Mouse (Mus musculus) heart, postnatal 0 days (tissue): Measurements from ENCODE around the gene Kcnj12. TPM values are rescaled to one million over a fixed set of nuclear protein-coding genes. Genes with fewer than 3 reads are reported as not detected.

Experiments
- ATAC-seq: fragments of 200-750 bp; cut with Nextera tagmentation; 2 replicates; pipeline ENCODE4 v1.8.0; 2017; ENCODE audit warnings: low read depth, moderate number of reproducible peaks, moderate library complexity; ENCODE audit not compliant: insufficient read depth
- DNase-seq: peaks from one replicate; pipeline ENCODE4 v3.0.0-alpha.2; 2016; ENCODE audit warnings: low spot score
- H3K27ac ChIP-seq: fragments of 300-500 bp; sonication (generic); 2 replicates; pipeline ENCODE4 v1.5.1; 2014; ENCODE audit warnings: low read depth, mild to moderate bottlenecking
- H3K27me3 ChIP-seq: fragments of 300-500 bp; sonication (generic); 2 replicates; pipeline ENCODE4 v1.6.1; 2014; ENCODE audit warnings: low read length, mixed read lengths; ENCODE audit not compliant: control insufficient read depth, insufficient read depth
- H3K36me3 ChIP-seq: fragments of 300-500 bp; sonication (generic); replicated peaks from 2 replicates; pipeline ENCODE4 v1.6.1; 2014; ENCODE audit warnings: low read length, mixed read lengths; ENCODE audit not compliant: control insufficient read depth, insufficient read depth
- H3K4me1 ChIP-seq: fragments of 300-500 bp; sonication (generic); 2 replicates; pipeline ENCODE4 v1.6.1; 2014; ENCODE audit warnings: antibody characterized with exemption; ENCODE audit not compliant: control insufficient read depth, insufficient read depth
- H3K4me2 ChIP-seq: fragments of 300-500 bp; sonication (generic); 2 replicates; pipeline ENCODE4 v1.6.1; 2014; ENCODE audit warnings: low read depth, mild to moderate bottlenecking, low read length, moderate library complexity
- H3K4me3 ChIP-seq: fragments of 300-500 bp; sonication (generic); 2 replicates; pipeline ENCODE4 v1.5.1; 2014; ENCODE audit warnings: low read depth, low read length
- H3K9ac ChIP-seq: fragments of 300-500 bp; sonication (generic); replicated peaks from 2 replicates; pipeline ENCODE4 v1.6.1; 2014; ENCODE audit warnings: low read depth, low read length, mixed read lengths
- H3K9me3 ChIP-seq: fragments of 300-500 bp; sonication (generic); replicated peaks from 2 replicates; pipeline ENCODE4 v1.6.1; 2016; ENCODE audit warnings: low read length; ENCODE audit not compliant: control insufficient read depth
- CTCF ChIP-seq: IDR thresholded peaks from 2 replicates; pipeline ENCODE4 v1.5.1; 2016; ENCODE audit warnings: antibody characterized with exemption, control low read depth, low read depth
- EP300 ChIP-seq: IDR thresholded peaks from 2 replicates; pipeline ENCODE4 v1.6.1; 2016; ENCODE audit warnings: antibody characterized with exemption, low read depth
- WGBS: fragments of 180-500 bp; shearing (Covaris S2); extraction: QIAGEN DNeasy Blood & Tissue Kit; methylation state at CpG from one replicate; pipeline ENCODE4 v1.1.7; 2014; 5-methylcytosine and 5-hydroxymethylcytosine counted together
- polyA plus RNA-seq: library from polyadenylated mRNA; unstranded; fragments of >200 nt; fragmentation: Nextera tagmentation; extraction: Ambion mirVana; gene quantifications from 2 replicates; pipeline ENCODE4 v1.2.1, GENCODE M21; 2015
- total RNA-seq: library from RNA; depleted of rRNA; stranded (reverse); fragments of >200 nt; gene quantifications from 2 replicates; pipeline ENCODE4 v1.2.3, GENCODE M21; 2014; ENCODE audit warnings: low replicate concordance

The Kcnj12 gene
- total and polyA plus RNA-seq, 2 experiments from 2014 or later: 10.8 to 69.3 TPM

- Histone ChIP-seq H3K9me3 (no peaks in the 10 kb centered on the region), H3K27me3 (no peaks in the 10 kb centered on the region), H3K4me1 (no peaks in the 10 kb centered on the region), H3K9ac (no peak overlapping the region), H3K4me3 (no peak overlapping the region), H3K27ac (no peak overlapping the region), H3K4me2 (no peak overlapping the region), H3K36me3 (no peaks in the 10 kb centered on the region)
- 61% methylated on average over 12 of the region's 13 CpGs for WGBS
- TF ChIP-seq CTCF (no peak), EP300 (no peak)
- DNase-seq (no peak), ATAC-seq (no peak)
Measured at GRCm38 (mm10) chr11:61102397-61103339, 80.3 kb downstream of the Kcnj12 start.

- Histone ChIP-seq H3K27me3 (no peaks in the 10 kb centered on the region), H3K9ac (no peak overlapping the region), H3K27ac (no peak overlapping the region), H3K4me1 (no peaks in the 10 kb centered on the region), H3K9me3 (no peaks in the 10 kb centered on the region), H3K4me3 (no peak overlapping the region), H3K36me3 (no peaks in the 10 kb centered on the region), H3K4me2 (no peak overlapping the region; the same call in 1 of the 2 replicates)
- peak; percentile 92 for ATAC-seq
- TF ChIP-seq CTCF (peak; percentile 99), EP300 (no peak)
- WGBS: 17% methylated on average over 20 of the region's 20 CpGs
- DNase-seq: peak; percentile 81
Measured at GRCm38 (mm10) chr11:61104241-61104901, 82.0 kb downstream of the Kcnj12 start.

- no peak overlapping the region for H3K27ac ChIP-seq
- no peaks in the 10 kb centered on the region for H3K4me1 ChIP-seq
- no peaks in the 10 kb centered on the region for H3K36me3 ChIP-seq
- H3K9me3 ChIP-seq: no peaks in the 10 kb centered on the region
- H3K9ac ChIP-seq: no peak overlapping the region
- DNase-seq (no peak), ATAC-seq (no peak)
- H3K4me3 ChIP-seq: no peak overlapping the region
- TF ChIP-seq CTCF (no peak), EP300 (no peak)
- no peak overlapping the region for H3K4me2 ChIP-seq
- no peaks in the 10 kb centered on the region for H3K27me3 ChIP-seq
- 73% methylated on average over 12 of the region's 12 CpGs for WGBS
Measured at GRCm38 (mm10) chr11:61108911-61109361, 86.6 kb downstream of the Kcnj12 start.

- ATAC-seq (no peak), DNase-seq (no peak)
- H3K9me3 ChIP-seq: no peaks in the 10 kb centered on the region
- H3K4me2 ChIP-seq: no peak overlapping the region
- no peak overlapping the region for H3K27ac ChIP-seq
- 71% methylated on average over 6 of the region's 6 CpGs for WGBS
- H3K36me3 ChIP-seq: no peaks in the 10 kb centered on the region
- H3K4me1 ChIP-seq: no peaks in the 10 kb centered on the region
- no peak overlapping the region for H3K4me3 ChIP-seq
- no peak overlapping the region for H3K9ac ChIP-seq
- TF ChIP-seq EP300 (no peak), CTCF (no peak)
- H3K27me3 ChIP-seq: no peaks in the 10 kb centered on the region
Measured at GRCm38 (mm10) chr11:61109707-61110106, 87.3 kb downstream of the Kcnj12 start.

- Histone ChIP-seq H3K9me3 (no peaks in the 10 kb centered on the region), H3K36me3 (no peaks in the 10 kb centered on the region), H3K9ac (no peak overlapping the region), H3K27ac (no peak overlapping the region), H3K4me2 (no peak overlapping the region), H3K4me1 (no peaks in the 10 kb centered on the region), H3K4me3 (no peak overlapping the region), H3K27me3 (no peaks in the 10 kb centered on the region)
- ATAC-seq (no peak), DNase-seq (no peak)
- no peak for TF ChIP-seq EP300
- TF ChIP-seq CTCF: no peak
- WGBS: 61% methylated on average over 10 of the region's 10 CpGs
Measured at GRCm38 (mm10) chr11:61110113-61110512, 87.7 kb downstream of the Kcnj12 start.
